Mouse (Mus musculus) embryonic fibroblast, embryonic 13.5 days (primary cell): ENCODE data around the gene Sbno2.

ENCODE experiments used
- CTCF ChIP-seq: IDR thresholded peaks from 2 replicates; pipeline ENCODE4 v1.5.1; 2011; ENCODE audit warnings: mild to moderate bottlenecking, control low read depth, low read length, moderate library complexity, borderline replicate concordance; ENCODE audit not compliant: insufficient read depth
- POLR2A ChIP-seq: IDR thresholded peaks from 2 replicates; pipeline ENCODE4 v1.6.1; 2011; ENCODE audit warnings: low read depth, mild to moderate bottlenecking, control low read depth, low read length, moderate library complexity

GRCm38 (mm10) chr10:80149291-80150225 is 44.2 kb upstream of the Sbno2 start:
- TF ChIP-seq CTCF = no peak
- TF ChIP-seq POLR2A = peak; percentile 97
